Mouse (Mus musculus) frontal cortex, postnatal 25 days (tissue): Measurements from ENCODE around the gene Kif11.

ENCODE experiments used
- DNase-seq, 2 experiments: peaks; one replicate each; pipeline ENCODE4 v3.0.0; 2022; ENCODE audit warnings: low spot score in 2 of 2

Kif11 gene

GRCm38 (mm10) chr19:37443631-37444140 is 67.5 kb downstream of the Kif11 start:
- no peak for DNase-seq

DNA sequence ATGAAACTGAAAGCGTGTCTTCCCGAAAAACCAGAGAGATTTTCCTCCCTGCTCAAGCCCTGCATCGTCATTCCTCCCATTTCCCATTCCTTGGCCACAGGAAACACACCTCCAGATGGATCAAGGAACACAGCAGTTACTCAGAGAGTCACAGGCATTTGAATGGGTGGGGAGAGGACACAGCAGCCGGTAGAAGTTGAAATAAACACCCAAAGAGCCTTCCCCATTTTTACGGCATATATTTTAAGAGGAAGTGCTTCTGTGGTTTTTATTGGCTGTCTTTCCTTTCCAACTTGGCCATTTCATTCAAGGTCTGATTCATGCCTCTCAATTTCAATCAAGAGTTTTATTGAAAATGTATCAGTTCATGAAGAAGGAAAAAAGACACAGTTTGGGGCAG is 72.0 kb downstream of the Kif11 start:
- no peak for DNase-seq

- DNase-seq, result no peak
Measured at GRCm38 (mm10) chr19:37449246-37449645, 73.0 kb downstream of the Kif11 start.

- DNase-seq, result no peak
Measured at GRCm38 (mm10) chr19:37455528-37455927, 79.3 kb downstream of the Kif11 start.

- no peak for DNase-seq
Measured at GRCm38 (mm10) chr19:37455961-37456360, 79.8 kb downstream of the Kif11 start.

GRCm38 (mm10) chr19:37458013-37458412 is 81.8 kb downstream of the Kif11 start:
- DNase-seq, result no peak

GRCm38 (mm10) chr19:37466403-37466802 is 90.2 kb downstream of the Kif11 start:
- no peak for DNase-seq

GRCm38 (mm10) chr19:37466978-37467377 is 90.8 kb downstream of the Kif11 start:
- DNase-seq, result no peak

DNA sequence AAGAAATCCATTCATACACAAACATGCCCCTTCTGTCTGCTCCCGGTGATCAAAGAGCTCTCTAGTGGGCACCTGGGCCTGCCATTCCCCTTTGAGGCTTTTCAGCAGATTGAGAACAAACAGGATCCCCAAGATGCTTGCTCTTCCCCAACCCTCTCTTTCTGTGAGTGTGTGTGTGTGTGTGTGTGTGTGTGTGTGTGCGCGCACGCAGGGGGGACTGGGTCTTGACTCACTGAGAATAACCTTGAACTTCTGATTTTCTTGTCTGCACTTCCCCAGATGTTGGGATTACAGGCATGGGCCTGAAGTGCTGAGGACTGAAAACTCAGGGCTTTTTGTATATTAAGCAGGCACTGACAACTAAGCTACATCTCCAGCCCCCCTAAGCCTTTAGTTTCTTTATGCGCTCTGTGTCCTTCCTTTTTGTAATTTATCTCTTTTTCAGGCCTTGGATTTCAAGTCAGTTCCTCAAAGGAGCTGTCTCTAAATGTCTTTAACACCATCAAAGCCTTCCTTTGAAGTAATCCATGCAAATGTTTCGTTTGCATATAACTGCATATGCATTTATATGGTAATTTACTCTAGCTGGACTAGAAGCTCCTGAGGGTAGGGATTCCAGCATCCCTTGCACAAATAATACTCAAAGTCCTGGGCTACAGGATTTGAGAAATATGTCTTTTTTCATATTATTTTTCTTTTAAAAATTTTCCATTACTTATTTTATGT is 92.8 kb downstream of the Kif11 start:
- no peak for DNase-seq
